Mouse (Mus musculus): ENCODE results near the gene Urgcp.

The Urgcp gene

GRCm38 (mm10) chr11:5782199-5782944 lies 20.2 kb upstream of the Urgcp start:
- peak; percentile 68 for DNase-seq

GRCm38 (mm10) chr11:5780035-5780499 lies 17.9 kb upstream of the Urgcp start:
- no peak for DNase-seq

GRCm38 (mm10) chr11:5778481-5778880 lies 16.3 kb upstream of the Urgcp start:
- DNase-seq = peak; percentile 57

- no peak for DNase-seq
Observed at GRCm38 (mm10) chr11:5766019-5766418, 3.8 kb upstream of the Urgcp start.

GRCm38 (mm10) chr11:5762633-5762982 lies 432 bp upstream of the Urgcp start:
- no peak for DNase-seq

GRCm38 (mm10) chr11:5753755-5754154 lies 8.4 kb downstream of the Urgcp start:
- no peak for DNase-seq

GRCm38 (mm10) chr11:5744951-5745350 lies 17.2 kb downstream of the Urgcp start:
- DNase-seq = no peak

- peak; percentile 52 for DNase-seq
Observed at GRCm38 (mm10) chr11:5742106-5742505, 20.1 kb downstream of the Urgcp start.

GRCm38 (mm10) chr11:5740965-5741627 lies 21.1 kb downstream of the Urgcp start:
- peak; percentile 89 for DNase-seq

- no peak for DNase-seq
Observed at GRCm38 (mm10) chr11:5740599-5740964, 21.6 kb downstream of the Urgcp start.

GRCm38 (mm10) chr11:5739846-5740245 lies 22.3 kb downstream of the Urgcp start:
- no peak for DNase-seq

GRCm38 (mm10) chr11:5738888-5739632 lies 23.1 kb downstream of the Urgcp start:
- DNase-seq = no peak

GRCm38 (mm10) chr11:5737137-5737536 lies 25.0 kb downstream of the Urgcp start:
- DNase-seq = no peak

- no peak for DNase-seq
Observed at GRCm38 (mm10) chr11:5734323-5734722, 27.9 kb downstream of the Urgcp start.

GRCm38 (mm10) chr11:5732401-5732800 lies 29.8 kb downstream of the Urgcp start:
- no peak for DNase-seq

GRCm38 (mm10) chr11:5729582-5729981 lies 32.6 kb downstream of the Urgcp start:
- no peak for DNase-seq

GRCm38 (mm10) chr11:5718611-5719354 lies 43.4 kb downstream of the Urgcp start:
- DNase-seq = no peak

GRCm38 (mm10) chr11:5716938-5717705 lies 45.1 kb downstream of the Urgcp start:
- DNase-seq = no peak

GRCm38 (mm10) chr11:5716246-5716645 lies 45.9 kb downstream of the Urgcp start:
- no peak for DNase-seq

GRCm38 (mm10) chr11:5715630-5716105 lies 46.5 kb downstream of the Urgcp start, which contains the start of gene Mrps24:
Gene Mrps24, minus strand, starts transcription at chr11:5715680.
- DNase-seq = no peak

- no peak for DNase-seq
Observed at GRCm38 (mm10) chr11:5715179-5715578, 47.0 kb downstream of the Urgcp start.
